Mouse (Mus musculus): ENCODE measurements at regions not wholly inside any gene's neighbourhood (a gene's known extent, or its start where the extent isn't known, plus 50 kb on each side); places are given as distances from the start of the nearest gene placed in this dataset.
A peak's percentile ranks its signal among the peaks of the same experiment; 100 is the strongest.

- no peak for TF ChIP-seq POLR2A (IDR thresholded peaks at IDR 0.05; ENCODE audit: borderline replicate concordance, insufficient read depth, low read length)
- TF ChIP-seq CTCF (IDR thresholded peaks at IDR 0.05; ENCODE audit: borderline replicate concordance, insufficient read depth, low read depth, low read length) = no peak
- 74% methylated on average over 2 of the region's 2 CpGs for WGBS
- no peak overlapping the region for H3K27ac ChIP-seq (ENCODE audit: insufficient read depth, low read length)
- H3K27me3 ChIP-seq (ENCODE audit: control insufficient read depth, insufficient read depth, low read length) = no peaks in the 10 kb centered on the region
- no peaks in the 10 kb centered on the region for H3K4me1 ChIP-seq (ENCODE audit: control insufficient read depth, insufficient read depth, low read length)
- no peak overlapping the region for H3K4me3 ChIP-seq (replicated peaks; ENCODE audit: insufficient read depth, low read depth, low read length)
- DNase-seq = no peak
Measured at GRCm38 (mm10) chr8:26791795-26792194, 185.3 kb upstream of the Zfp703 start.

- no peaks in the 10 kb centered on the region for H3K27me3 ChIP-seq (ENCODE audit: control insufficient read depth, insufficient read depth, low read length)
- no peaks in the 10 kb centered on the region for H3K4me1 ChIP-seq (ENCODE audit: control insufficient read depth, insufficient read depth, low read length)
- no peak overlapping the region for H3K27ac ChIP-seq (ENCODE audit: insufficient read depth, low read length)
- H3K4me3 ChIP-seq (replicated peaks; ENCODE audit: insufficient read depth, low read depth, low read length) = no peak overlapping the region
- DNase-seq = no peak
- TF ChIP-seq POLR2A (IDR thresholded peaks at IDR 0.05; ENCODE audit: borderline replicate concordance, insufficient read depth, low read length) = no peak
- TF ChIP-seq CTCF (IDR thresholded peaks at IDR 0.05; ENCODE audit: borderline replicate concordance, insufficient read depth, low read depth, low read length) = no peak
- 97% methylated on average over 9 of the region's 9 CpGs for WGBS
Measured at GRCm38 (mm10) chr8:26793606-26794292, 183.4 kb upstream of the Zfp703 start.

- no peaks in the 10 kb centered on the region for H3K4me1 ChIP-seq (ENCODE audit: control insufficient read depth, insufficient read depth, low read length)
- no peak for DNase-seq
Measured at GRCm38 (mm10) chr8:26794411-26794810, 182.7 kb upstream of the Zfp703 start.

GRCm38 (mm10) chr8:26795616-26796015 is 181.5 kb upstream of the Zfp703 start:
- Histone ChIP-seq H3K27me3 (ENCODE audit: control insufficient read depth, insufficient read depth, low read length) (no peaks in the 10 kb centered on the region), H3K4me1 (ENCODE audit: control insufficient read depth, insufficient read depth, low read length) (no peaks in the 10 kb centered on the region), H3K27ac (ENCODE audit: insufficient read depth, low read length) (no peak overlapping the region), H3K4me3 (replicated peaks; ENCODE audit: insufficient read depth, low read depth, low read length) (no peak overlapping the region)
- WGBS = 85% methylated on average over 8 of the region's 8 CpGs
- TF ChIP-seq CTCF (IDR thresholded peaks at IDR 0.05; ENCODE audit: borderline replicate concordance, insufficient read depth, low read depth, low read length) (no peak), POLR2A (IDR thresholded peaks at IDR 0.05; ENCODE audit: borderline replicate concordance, insufficient read depth, low read length) (no peak)
- DNase-seq = no peak

More at GRCm38 (mm10) chr8:26794411-26794810, 182.7 kb upstream of the Zfp703 start:
- TF ChIP-seq POLR2A (IDR thresholded peaks at IDR 0.05; ENCODE audit: borderline replicate concordance, insufficient read depth, low read length) = no peak
- no peak for TF ChIP-seq CTCF (IDR thresholded peaks at IDR 0.05; ENCODE audit: borderline replicate concordance, insufficient read depth, low read depth, low read length)
- Histone ChIP-seq H3K27ac (ENCODE audit: insufficient read depth, low read length) (no peak overlapping the region), H3K27me3 (ENCODE audit: control insufficient read depth, insufficient read depth, low read length) (no peaks in the 10 kb centered on the region), H3K4me3 (replicated peaks; ENCODE audit: insufficient read depth, low read depth, low read length) (no peak overlapping the region)
- WGBS = 94% methylated on average over 4 of the region's 4 CpGs

GRCm38 (mm10) chr8:26799814-26800213 is 177.3 kb upstream of the Zfp703 start:
- Histone ChIP-seq H3K27me3 (ENCODE audit: control insufficient read depth, insufficient read depth, low read length) (no peaks in the 10 kb centered on the region), H3K4me3 (replicated peaks; ENCODE audit: insufficient read depth, low read depth, low read length) (no peak overlapping the region), H3K4me1 (ENCODE audit: control insufficient read depth, insufficient read depth, low read length) (peaks cover 8% of the 10 kb centered on the region), H3K27ac (ENCODE audit: insufficient read depth, low read length) (no peak overlapping the region)
- DNase-seq = no peak
- 80% methylated on average over 1 of the region's 1 CpGs for WGBS
- TF ChIP-seq POLR2A (IDR thresholded peaks at IDR 0.05; ENCODE audit: borderline replicate concordance, insufficient read depth, low read length) (no peak), CTCF (IDR thresholded peaks at IDR 0.05; ENCODE audit: borderline replicate concordance, insufficient read depth, low read depth, low read length) (no peak)

GRCm38 (mm10) chr8:26804089-26804488 is 173.0 kb upstream of the Zfp703 start:
- Histone ChIP-seq H3K27me3 (ENCODE audit: control insufficient read depth, insufficient read depth, low read length) (no peaks in the 10 kb centered on the region), H3K4me1 (ENCODE audit: control insufficient read depth, insufficient read depth, low read length) (peaks cover 9% of the 10 kb centered on the region), H3K27ac (ENCODE audit: insufficient read depth, low read length) (no peak overlapping the region), H3K4me3 (replicated peaks; ENCODE audit: insufficient read depth, low read depth, low read length) (no peak overlapping the region)
- peak in 1 of 2 experiments; percentile 35 for DNase-seq
- TF ChIP-seq CTCF (IDR thresholded peaks at IDR 0.05; ENCODE audit: borderline replicate concordance, insufficient read depth, low read depth, low read length) (no peak), POLR2A (IDR thresholded peaks at IDR 0.05; ENCODE audit: borderline replicate concordance, insufficient read depth, low read length) (no peak)
- 39% methylated on average over 9 of the region's 9 CpGs for WGBS

- Histone ChIP-seq H3K4me3 (replicated peaks; ENCODE audit: insufficient read depth, low read depth, low read length) (no peak overlapping the region), H3K4me1 (ENCODE audit: control insufficient read depth, insufficient read depth, low read length) (peaks cover 9% of the 10 kb centered on the region), H3K27ac (ENCODE audit: insufficient read depth, low read length) (no peak overlapping the region), H3K27me3 (ENCODE audit: control insufficient read depth, insufficient read depth, low read length) (no peaks in the 10 kb centered on the region)
- DNase-seq = no peak
- TF ChIP-seq CTCF (IDR thresholded peaks at IDR 0.05; ENCODE audit: borderline replicate concordance, insufficient read depth, low read depth, low read length) = no peak
- TF ChIP-seq POLR2A (IDR thresholded peaks at IDR 0.05; ENCODE audit: borderline replicate concordance, insufficient read depth, low read length) = no peak
- 80% methylated on average over 7 of the region's 7 CpGs for WGBS
Measured at GRCm38 (mm10) chr8:26804901-26805341, 172.2 kb upstream of the Zfp703 start.

GRCm38 (mm10) chr8:26805371-26805821 is 171.7 kb upstream of the Zfp703 start:
- H3K27me3 ChIP-seq (ENCODE audit: control insufficient read depth, insufficient read depth, low read length) = no peaks in the 10 kb centered on the region
- no peak for DNase-seq
- H3K4me1 ChIP-seq (ENCODE audit: control insufficient read depth, insufficient read depth, low read length) = peaks cover 9% of the 10 kb centered on the region
- no peak for TF ChIP-seq POLR2A (IDR thresholded peaks at IDR 0.05; ENCODE audit: borderline replicate concordance, insufficient read depth, low read length)
- no peak for TF ChIP-seq CTCF (IDR thresholded peaks at IDR 0.05; ENCODE audit: borderline replicate concordance, insufficient read depth, low read depth, low read length)
- no peak overlapping the region for H3K27ac ChIP-seq (ENCODE audit: insufficient read depth, low read length)
- H3K4me3 ChIP-seq (replicated peaks; ENCODE audit: insufficient read depth, low read depth, low read length) = no peak overlapping the region
- WGBS = 79% methylated on average over 6 of the region's 6 CpGs

All from cerebellum, adult 2 months (tissue).